Mouse (Mus musculus) C2C12 (cell line): ENCODE data around the gene Igfbpl1. TPM values are rescaled to one million over a fixed set of nuclear protein-coding genes. Genes with fewer than 3 reads are reported as not detected.
A peak's percentile ranks its signal among the peaks of the same experiment; 100 is the strongest.

ENCODE experiments used
- H3K27me3 ChIP-seq: one replicate; pipeline ENCODE4 v1.6.1; 2011; ENCODE audit not compliant: control insufficient read depth, insufficient read depth, insufficient read length
- H3K36me3 ChIP-seq: one replicate; pipeline ENCODE4 v1.6.1; 2011; ENCODE audit not compliant: control insufficient read depth, insufficient read depth
- H3K4me3 ChIP-seq: one replicate; pipeline ENCODE4 v1.5.1; 2011; ENCODE audit warnings: mild to moderate bottlenecking, control low read depth; ENCODE audit not compliant: poor library complexity, insufficient read depth, severe bottlenecking
- H3K79me2 ChIP-seq: one replicate; pipeline ENCODE4 v1.6.1; 2011; ENCODE audit not compliant: control insufficient read depth, insufficient read depth
- H3K79me3 ChIP-seq: one replicate; pipeline ENCODE4 v1.6.1; 2011; ENCODE audit warnings: low read depth, control low read depth
- H3ac ChIP-seq: one replicate; pipeline ENCODE3; 2011; ENCODE audit warnings: low read depth; ENCODE audit not compliant: control insufficient read depth, insufficient read length
- CEBPB ChIP-seq: IDR thresholded peaks from one replicate; pipeline ENCODE4 v1.6.1; 2011; ENCODE audit warnings: low read depth, mild to moderate bottlenecking, control low read depth, moderate library complexity
- CTCF ChIP-seq: IDR thresholded peaks from one replicate; pipeline ENCODE4 v1.5.1; 2011; ENCODE audit not compliant: control insufficient read depth, insufficient read depth, insufficient read length
- FOSL1 ChIP-seq: IDR thresholded peaks from one replicate; pipeline ENCODE4 v1.8.0; 2011; ENCODE audit warnings: mild to moderate bottlenecking, low read length; ENCODE audit not compliant: poor library complexity, insufficient read depth, severe bottlenecking
- MAX ChIP-seq: IDR thresholded peaks from one replicate; pipeline ENCODE4 v1.6.1; 2011; ENCODE audit warnings: mild to moderate bottlenecking, control low read depth
- MYOD1 ChIP-seq: IDR thresholded peaks from one replicate; pipeline ENCODE4 v1.6.1; 2011; ENCODE audit warnings: low read depth; ENCODE audit not compliant: control insufficient read depth, insufficient read length
- MYOG ChIP-seq: IDR thresholded peaks from one replicate; pipeline ENCODE4 v1.6.1; 2011; ENCODE audit not compliant: control insufficient read depth, insufficient read length; ENCODE audit errors: extremely low read depth
- USF1 ChIP-seq: IDR thresholded peaks from one replicate; pipeline ENCODE4 v1.6.1; 2011; ENCODE audit warnings: low read depth, mild to moderate bottlenecking, control low read depth, moderate library complexity
- long read RNA-seq, 2 experiments: library from polyadenylated mRNA; unstranded; transcript quantifications; one replicate each; pipeline ENCODE4 v2.0.0; 2019 to 2020
- polyA plus RNA-seq: library from polyadenylated mRNA; unstranded; fragments of >200 nt; fragmentation: generic; extraction: Trizol; gene quantifications from one replicate; pipeline ENCODE4 v1.2.1, GENCODE M21; 2012; ENCODE audit warnings: missing spikeins

Gene Igfbpl1
- polyA plus RNA-seq = not detected
- long read RNA-seq, experiment 1 = 0 reads
- long read RNA-seq, experiment 2 = 0 reads

- Histone ChIP-seq H3K79me3 (no peaks in the 10 kb centered on the region), H3K27me3 (peaks cover 90% of the 10 kb centered on the region), H3K79me2 (no peaks in the 10 kb centered on the region), H3K4me3 (no peak within 1 kb of the TSS), H3ac (no peak within 1 kb of the TSS), H3K36me3 (no peaks in the 10 kb centered on the region)
- TF ChIP-seq CTCF = no peak
- TF ChIP-seq FOSL1 = no peak
- TF ChIP-seq USF1 = no peak
- TF ChIP-seq MAX = no peak
- TF ChIP-seq CEBPB = no peak
- TF ChIP-seq MYOG = no peak
- TF ChIP-seq MYOD1 = no peak
Measured at GRCm38 (mm10) chr4:45826275-45827040, at the start of gene Igfbpl1. Igfbpl1 (minus strand) TSS chr4:45826923.

DNA sequence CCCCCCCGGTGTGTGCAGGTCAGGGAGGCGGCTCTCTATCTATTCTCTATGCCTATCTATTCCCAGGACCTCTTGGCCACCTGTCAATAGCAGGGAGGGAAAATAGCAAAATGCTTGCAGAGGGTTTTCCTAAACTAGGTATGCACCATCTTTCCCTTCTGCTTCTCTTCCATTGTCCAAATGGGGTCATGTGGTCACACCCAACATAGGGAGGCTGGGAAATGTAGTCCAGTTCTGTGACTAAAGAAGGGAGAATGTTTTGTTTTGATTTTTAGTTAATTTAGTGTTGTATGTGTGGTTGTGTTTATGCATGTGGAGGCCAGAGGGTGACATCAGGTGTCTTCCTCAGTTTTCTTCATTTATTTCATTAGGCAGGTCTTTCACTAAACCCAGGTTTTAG, 45.4 kb upstream of the Igfbpl1 start:
- Histone ChIP-seq H3K36me3 (no peaks in the 10 kb centered on the region), H3K27me3 (peaks cover 17% of the 10 kb centered on the region), H3K4me3 (no peak overlapping the region), H3K79me2 (no peaks in the 10 kb centered on the region), H3K79me3 (no peaks in the 10 kb centered on the region), H3ac (no peak overlapping the region)
- TF ChIP-seq CTCF = no peak
- peak; percentile 9 for TF ChIP-seq USF1

- H3K79me3 ChIP-seq = no peaks in the 10 kb centered on the region
- H3K4me3 ChIP-seq = no peak overlapping the region
- no peaks in the 10 kb centered on the region for H3K79me2 ChIP-seq
- no peak overlapping the region for H3ac ChIP-seq
- peaks cover 34% of the 10 kb centered on the region for H3K27me3 ChIP-seq
- no peaks in the 10 kb centered on the region for H3K36me3 ChIP-seq
- no peak for TF ChIP-seq CTCF
Measured at GRCm38 (mm10) chr4:45869021-45869815, 42.5 kb upstream of the Igfbpl1 start.

DNA sequence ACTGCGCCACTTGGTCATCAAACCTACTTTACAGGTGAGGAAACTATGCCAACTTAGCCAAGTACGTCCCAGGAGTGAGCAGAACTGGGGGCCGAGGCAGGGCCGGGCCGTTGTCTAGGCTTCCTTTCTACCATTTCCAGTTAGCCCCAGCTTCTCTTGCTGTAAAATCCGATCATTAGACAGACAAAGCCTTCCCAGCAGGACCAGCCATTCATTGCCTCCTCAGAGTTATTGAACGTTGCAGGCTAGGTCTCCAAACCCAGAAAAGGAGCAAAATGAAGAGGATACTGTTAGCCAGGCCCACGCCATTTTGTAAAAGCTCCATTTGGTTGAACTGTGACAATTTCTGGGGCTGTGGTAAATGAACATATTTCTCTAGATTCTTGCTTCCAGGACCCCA, 40.7 kb upstream of the Igfbpl1 start:
- peaks cover 28% of the 10 kb centered on the region for H3K27me3 ChIP-seq
- no peaks in the 10 kb centered on the region for H3K79me3 ChIP-seq
- no peak overlapping the region for H3ac ChIP-seq
- H3K36me3 ChIP-seq = no peaks in the 10 kb centered on the region
- H3K79me2 ChIP-seq = no peaks in the 10 kb centered on the region
- no peak for TF ChIP-seq MAX
- no peak for TF ChIP-seq MYOD1
- TF ChIP-seq USF1 = no peak
- H3K4me3 ChIP-seq = no peak overlapping the region

- no peak overlapping the region for H3K4me3 ChIP-seq
- no peaks in the 10 kb centered on the region for H3K79me3 ChIP-seq
Measured at GRCm38 (mm10) chr4:45861160-45861559, 34.4 kb upstream of the Igfbpl1 start.

DNA sequence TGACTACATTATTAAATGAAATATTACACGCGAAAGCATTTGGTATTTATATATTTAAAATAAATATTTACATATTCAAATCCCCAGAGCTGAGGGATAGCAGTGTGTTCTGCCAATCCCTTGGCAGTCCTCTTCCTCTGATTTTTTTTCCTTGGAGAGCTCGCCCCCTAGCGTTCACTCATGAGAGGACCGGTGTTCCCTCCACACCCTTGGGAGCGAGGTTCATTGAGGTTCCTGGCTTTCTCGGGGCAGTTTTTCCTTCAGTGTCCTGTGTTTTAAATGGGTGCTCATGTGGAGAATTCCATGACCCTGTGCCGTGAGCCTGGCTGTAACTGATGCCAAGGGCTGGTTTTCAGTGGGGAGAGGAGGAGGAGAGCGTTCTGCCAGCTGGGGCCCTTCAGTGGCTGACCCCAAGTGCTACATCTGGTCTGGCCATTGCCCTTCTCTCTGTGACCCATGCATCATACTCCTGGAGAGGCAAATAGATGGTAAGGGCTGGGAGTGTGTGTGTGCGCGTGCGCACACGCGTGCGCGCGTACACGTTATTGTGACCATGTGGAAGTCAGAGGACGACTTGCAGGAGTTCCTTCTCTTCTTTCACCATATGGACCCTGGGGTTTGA, 29.2 kb upstream of the Igfbpl1 start:
- Histone ChIP-seq H3K36me3 (no peaks in the 10 kb centered on the region), H3ac (no peak overlapping the region), H3K27me3 (peaks cover 31% of the 10 kb centered on the region), H3K79me3 (no peaks in the 10 kb centered on the region), H3K4me3 (no peak overlapping the region), H3K79me2 (no peaks in the 10 kb centered on the region)
- no peak for TF ChIP-seq USF1
- peak; percentile 51 for TF ChIP-seq CTCF

More at GRCm38 (mm10) chr4:45861160-45861559, 34.4 kb upstream of the Igfbpl1 start:
- H3K79me2 ChIP-seq = no peaks in the 10 kb centered on the region
- peaks cover 43% of the 10 kb centered on the region for H3K27me3 ChIP-seq
- H3ac ChIP-seq = no peak overlapping the region
- no peaks in the 10 kb centered on the region for H3K36me3 ChIP-seq
- no peak for TF ChIP-seq CTCF
- no peak for TF ChIP-seq MYOG
- TF ChIP-seq CEBPB = no peak
- no peak for TF ChIP-seq MYOD1
- no peak for TF ChIP-seq USF1
- no peak for TF ChIP-seq MAX
- no peak for TF ChIP-seq FOSL1
